Mouse (Mus musculus): ENCODE data around the gene Nhlrc4. TPM values are rescaled to one million over a fixed set of nuclear protein-coding genes. Genes with fewer than 3 reads are reported as not detected.

Nhlrc4 gene
- polyA plus RNA-seq, 1 experiment from 2014 or later, result not detected

Other genes with a start within 250 kb of the Nhlrc4 start
- gene Gng13, start 227.8 kb downstream of the Nhlrc4 start, polyA plus RNA-seq (2015; fragmentation: Nextera tagmentation; extraction: Ambion mirVana), result 1.6 TPM in 2 replicates
- 7.9 and 8.5 TPM in 2 replicates for gene Chtf18, start 217.5 kb downstream of the Nhlrc4 start, polyA plus RNA-seq (2015; fragmentation: Nextera tagmentation; extraction: Ambion mirVana)
- 23.4 and 24.2 TPM in 2 replicates for gene Rpusd1, start 217.3 kb downstream of the Nhlrc4 start, polyA plus RNA-seq (2015; fragmentation: Nextera tagmentation; extraction: Ambion mirVana)
- not detected in 2 replicates for gene Mslnl, start 208.9 kb downstream of the Nhlrc4 start, polyA plus RNA-seq (2015; fragmentation: Nextera tagmentation; extraction: Ambion mirVana)
- gene Msln, start 190.6 kb downstream of the Nhlrc4 start, polyA plus RNA-seq (2015; fragmentation: Nextera tagmentation; extraction: Ambion mirVana), result 0.34 TPM in 1 of 2 replicates, not detected in the other
- gene Narfl, start 171.2 kb downstream of the Nhlrc4 start, polyA plus RNA-seq (2015; fragmentation: Nextera tagmentation; extraction: Ambion mirVana), result 27.8 and 28.0 TPM in 2 replicates
- gene Haghl, start 159.3 kb downstream of the Nhlrc4 start, polyA plus RNA-seq (2015; fragmentation: Nextera tagmentation; extraction: Ambion mirVana), result 125 and 138 TPM in 2 replicates
- 0.16 and 0.36 TPM in 2 replicates for gene Ccdc78, start 158.4 kb downstream of the Nhlrc4 start, polyA plus RNA-seq (2015; fragmentation: Nextera tagmentation; extraction: Ambion mirVana)
- gene Fam173a, start 152.1 kb downstream of the Nhlrc4 start, polyA plus RNA-seq (2015; fragmentation: Nextera tagmentation; extraction: Ambion mirVana), result 86.6 and 86.8 TPM in 2 replicates
- 0.60 TPM in 1 of 2 replicates, not detected in the other for gene AC134908.4, start 149.3 kb downstream of the Nhlrc4 start, polyA plus RNA-seq (2015; fragmentation: Nextera tagmentation; extraction: Ambion mirVana)
- 45.4 and 57.6 TPM in 2 replicates for gene Metrn, start 147.8 kb downstream of the Nhlrc4 start, polyA plus RNA-seq (2015; fragmentation: Nextera tagmentation; extraction: Ambion mirVana)
- 29.1 and 32.4 TPM in 2 replicates for gene Fbxl16, start 135.9 kb downstream of the Nhlrc4 start, polyA plus RNA-seq (2015; fragmentation: Nextera tagmentation; extraction: Ambion mirVana)
- gene Wdr24, start 121.3 kb downstream of the Nhlrc4 start, polyA plus RNA-seq (2015; fragmentation: Nextera tagmentation; extraction: Ambion mirVana), result 26.6 and 30.7 TPM in 2 replicates
- 62.9 and 64.2 TPM in 2 replicates for gene Jmjd8, start 116.1 kb downstream of the Nhlrc4 start, polyA plus RNA-seq (2015; fragmentation: Nextera tagmentation; extraction: Ambion mirVana)
- 325 and 337 TPM in 2 replicates for gene Stub1, start 111.6 kb downstream of the Nhlrc4 start, polyA plus RNA-seq (2015; fragmentation: Nextera tagmentation; extraction: Ambion mirVana)
- gene Rhbdl1, start 107.7 kb downstream of the Nhlrc4 start, polyA plus RNA-seq (2015; fragmentation: Nextera tagmentation; extraction: Ambion mirVana), result 24.2 and 25.5 TPM in 2 replicates
- gene Gm20683, start 103.2 kb downstream of the Nhlrc4 start, polyA plus RNA-seq (2015; fragmentation: Nextera tagmentation; extraction: Ambion mirVana), result 8.1 and 8.5 TPM in 2 replicates
- 14.5 and 15.9 TPM in 2 replicates for gene Rhot2, start 100.1 kb downstream of the Nhlrc4 start, polyA plus RNA-seq (2015; fragmentation: Nextera tagmentation; extraction: Ambion mirVana)
- gene Wdr90, start 83.5 kb downstream of the Nhlrc4 start, polyA plus RNA-seq (2015; fragmentation: Nextera tagmentation; extraction: Ambion mirVana), result 19.4 and 19.8 TPM in 2 replicates
- gene Mcrip2, start 76.2 kb downstream of the Nhlrc4 start, polyA plus RNA-seq (2015; fragmentation: Nextera tagmentation; extraction: Ambion mirVana), result 11.4 and 11.7 TPM in 2 replicates
- 63.0 and 65.7 TPM in 2 replicates for gene Mettl26, start 69.9 kb downstream of the Nhlrc4 start, polyA plus RNA-seq (2015; fragmentation: Nextera tagmentation; extraction: Ambion mirVana)
- 0.45 and 0.63 TPM in 2 replicates for gene Wfikkn1, start 64.1 kb downstream of the Nhlrc4 start, polyA plus RNA-seq (2015; fragmentation: Nextera tagmentation; extraction: Ambion mirVana)
- gene Rab40c, start 25.2 kb downstream of the Nhlrc4 start, polyA plus RNA-seq (2015; fragmentation: Nextera tagmentation; extraction: Ambion mirVana), result 45.5 and 48.7 TPM in 2 replicates
- gene Pigq, start within 50 bp of the Nhlrc4 start, polyA plus RNA-seq (2015; fragmentation: Nextera tagmentation; extraction: Ambion mirVana), result 57.1 and 58.9 TPM in 2 replicates
- 0.56 and 0.77 TPM in 2 replicates for gene A930017K11Rik, start 7.6 kb upstream of the Nhlrc4 start, polyA plus RNA-seq (2015; fragmentation: Nextera tagmentation; extraction: Ambion mirVana)
- 20.4 and 21.6 TPM in 2 replicates for gene Capn15, start 40.8 kb upstream of the Nhlrc4 start, polyA plus RNA-seq (2015; fragmentation: Nextera tagmentation; extraction: Ambion mirVana)
- gene Rab11fip3, start 124.6 kb upstream of the Nhlrc4 start, polyA plus RNA-seq (2015; fragmentation: Nextera tagmentation; extraction: Ambion mirVana), result 28.7 and 29.5 TPM in 2 replicates
- 33.5 and 34.9 TPM in 2 replicates for gene Decr2, start 145.4 kb upstream of the Nhlrc4 start, polyA plus RNA-seq (2015; fragmentation: Nextera tagmentation; extraction: Ambion mirVana)
- gene Nme4, start 150.6 kb upstream of the Nhlrc4 start, polyA plus RNA-seq (2015; fragmentation: Nextera tagmentation; extraction: Ambion mirVana), result 29.8 and 31.6 TPM in 2 replicates
- 3.0 and 3.7 TPM in 2 replicates for gene Tmem8, start 168.3 kb upstream of the Nhlrc4 start, polyA plus RNA-seq (2015; fragmentation: Nextera tagmentation; extraction: Ambion mirVana)
- 177 and 178 TPM in 2 replicates for gene Mrpl28, start 178.5 kb upstream of the Nhlrc4 start, polyA plus RNA-seq (2015; fragmentation: Nextera tagmentation; extraction: Ambion mirVana)
- gene Axin1, start 193.7 kb upstream of the Nhlrc4 start, polyA plus RNA-seq (2015; fragmentation: Nextera tagmentation; extraction: Ambion mirVana), result 8.5 and 9.7 TPM in 2 replicates